Mouse (Mus musculus) left cerebral cortex, postnatal 10 days (tissue): Measurements from ENCODE around the gene Cpsf7. TPM values are rescaled to one million over a fixed set of nuclear protein-coding genes. Genes with fewer than 3 reads are reported as not detected.

Experiments
- DNase-seq, 2 experiments: peaks; one replicate each; pipeline ENCODE4 v3.0.0; 2021 to 2022; ENCODE audit warnings: low spot score in 2 of 2, mixed read lengths in 1 of 2; ENCODE audit errors: extremely low spot score in 1 of 2
- intact Hi-C: fragments of 180-260 bp; cut with DNase I; formaldehyde crosslinking; loops from one replicate; pipeline ENCODE4 v1.15.1; 2025
- total RNA-seq, 2 experiments: library from RNA; stranded (reverse); gene quantifications; 2 replicates each; pipeline ENCODE4 v1.2.3; 2021

Cpsf7 gene
- total RNA-seq: 10 to 100 TPM; 70.4 to 75.8 TPM

DNA sequence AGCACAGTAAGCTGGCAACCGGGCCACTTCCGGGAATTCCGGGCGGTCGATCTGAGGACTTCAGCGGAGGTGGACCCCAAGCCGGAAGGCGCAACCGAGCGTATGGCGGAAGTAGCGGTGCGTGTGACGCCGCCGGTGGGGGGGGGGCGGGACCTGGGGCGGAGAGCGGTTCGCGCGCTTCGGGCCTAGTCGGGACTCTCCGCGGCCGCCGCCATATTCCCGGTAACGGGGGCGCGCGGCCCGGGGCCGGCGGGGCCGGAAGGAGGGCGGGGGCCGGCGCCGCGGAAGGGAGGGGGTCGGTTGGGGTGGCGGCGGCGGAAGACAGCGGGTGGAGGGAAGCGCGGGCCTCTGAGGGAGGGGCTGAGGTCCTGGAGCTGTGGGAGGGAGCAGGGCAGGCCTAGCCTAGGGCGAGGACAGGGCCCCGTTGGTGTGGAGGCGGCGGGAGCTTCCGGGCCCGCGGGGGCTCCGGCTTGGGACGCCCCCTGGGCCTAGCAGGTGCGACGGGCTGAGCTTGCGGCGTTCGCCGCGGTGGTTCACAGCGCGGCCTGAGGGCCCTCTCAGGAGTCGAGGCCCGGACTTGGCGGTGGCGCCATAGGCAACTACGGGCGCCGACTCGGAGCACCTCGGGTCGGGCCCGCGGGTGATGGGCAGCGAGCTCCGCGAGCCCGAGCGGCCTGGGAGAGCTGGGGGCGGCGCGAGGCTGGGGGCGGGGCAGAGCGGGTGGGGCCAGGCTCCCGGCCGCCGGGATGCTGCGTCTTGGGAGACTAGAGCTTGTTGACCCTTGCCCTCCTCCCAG lies at the start of gene Cpsf7:
Cpsf7 (plus strand) TSS at position 161 of the 796 bp plus-strand sequence.
- peak; percentile 85 to 96 for DNase-seq
- intact Hi-C loops: no loop called here

DNA sequence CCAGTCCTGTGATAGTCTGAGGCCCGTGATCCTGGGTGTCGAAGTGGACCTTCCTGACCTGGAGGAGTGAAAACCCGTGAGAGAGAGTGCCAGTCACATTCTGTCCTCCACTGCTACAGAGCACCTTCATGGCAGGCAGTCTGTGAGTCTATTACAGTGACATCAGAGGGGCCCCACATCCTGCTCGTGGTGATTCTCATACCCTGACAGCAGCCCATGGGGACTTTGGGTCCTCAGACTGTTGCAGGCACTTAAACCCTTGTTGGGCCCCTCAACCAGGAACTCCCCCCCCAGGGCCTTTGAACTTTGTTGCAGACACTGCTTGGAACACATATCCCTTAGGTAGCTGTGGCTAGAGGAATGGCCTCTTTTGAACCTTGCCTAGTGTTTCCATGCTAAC lies 45.5 kb upstream of the Cpsf7 start:
- DNase-seq: no peak
- intact Hi-C loops: no loop called here

DNA sequence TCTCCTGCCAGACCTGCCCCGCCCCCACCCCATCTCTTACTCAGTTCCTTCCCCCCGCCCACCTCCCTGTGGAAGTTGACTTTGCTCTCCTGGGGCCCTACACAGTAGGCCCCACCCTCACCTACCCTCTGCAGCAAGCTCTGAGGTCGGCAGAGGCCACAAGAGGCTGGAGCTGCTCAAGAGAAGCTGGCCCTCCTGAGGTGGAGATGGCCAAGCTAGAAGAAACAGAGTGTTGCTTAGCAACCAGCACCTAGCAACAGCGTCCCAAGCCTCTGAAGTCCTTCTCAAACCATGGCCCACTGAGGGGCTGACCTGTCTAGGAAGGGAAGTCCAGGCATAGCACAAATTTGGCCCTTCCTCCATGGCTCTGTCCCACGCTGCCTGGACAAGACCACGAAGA lies 42.4 kb upstream of the Cpsf7 start, which contains the start of gene Ppp1r32:
Ppp1r32 (minus strand) TSS at position 226 of the 400 bp plus-strand sequence.
- DNase-seq: no peak
- intact Hi-C loops: loop anchor here (1.0 to 10.0 kb wide), 2 partner anchors 33 to 228 kb away; no protein-coding TSS in a partner anchor

DNA sequence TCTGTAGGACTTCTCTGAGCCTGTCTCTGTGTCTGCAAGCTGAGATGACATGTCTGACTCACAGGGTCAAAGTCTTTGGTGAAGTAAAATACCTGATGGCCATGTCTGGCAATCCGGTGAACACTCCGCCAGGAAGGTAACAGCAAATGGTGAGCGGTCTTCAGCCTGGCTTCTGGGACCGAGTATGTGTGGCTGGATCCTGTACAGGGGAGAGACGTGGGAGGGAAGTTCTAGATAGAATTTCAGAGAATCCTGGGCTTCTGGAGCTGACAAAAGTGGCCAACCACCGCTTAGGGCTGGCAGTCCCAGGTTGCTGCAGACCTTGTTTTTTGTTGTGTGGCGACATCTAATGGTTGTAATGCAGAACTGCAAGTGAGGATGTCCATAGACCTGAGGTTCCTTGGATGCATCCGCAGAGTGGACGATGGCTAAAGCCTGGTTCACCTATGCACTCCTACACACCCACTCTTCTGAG lies 38.8 kb upstream of the Cpsf7 start:
- intact Hi-C loops: loop anchor here (5.0 to 10.0 kb wide), 2 partner anchors 154 to 232 kb away; no protein-coding TSS in a partner anchor
- DNase-seq: peak; percentile 49 to 68

DNA sequence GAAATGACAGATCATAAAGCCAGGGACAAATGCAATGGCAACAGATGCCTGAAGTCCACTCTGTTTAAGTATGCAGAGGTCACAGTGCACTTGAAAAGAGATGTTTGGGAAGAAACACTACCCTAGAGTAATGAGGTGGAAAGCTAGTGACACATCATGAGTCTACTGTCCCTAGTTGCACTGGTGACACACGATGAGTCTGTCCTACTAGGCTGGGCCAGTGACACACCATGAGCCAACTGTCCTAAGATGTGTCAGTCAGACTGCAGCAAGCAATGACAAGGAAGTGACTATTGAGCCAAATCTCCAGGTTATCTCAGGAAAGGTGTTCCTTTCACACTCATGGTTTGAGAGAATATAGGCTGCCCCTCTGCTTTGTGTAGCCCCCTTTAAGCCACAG lies 29.4 kb upstream of the Cpsf7 start:
- no peak for DNase-seq
- intact Hi-C loops: no loop called here

DNA sequence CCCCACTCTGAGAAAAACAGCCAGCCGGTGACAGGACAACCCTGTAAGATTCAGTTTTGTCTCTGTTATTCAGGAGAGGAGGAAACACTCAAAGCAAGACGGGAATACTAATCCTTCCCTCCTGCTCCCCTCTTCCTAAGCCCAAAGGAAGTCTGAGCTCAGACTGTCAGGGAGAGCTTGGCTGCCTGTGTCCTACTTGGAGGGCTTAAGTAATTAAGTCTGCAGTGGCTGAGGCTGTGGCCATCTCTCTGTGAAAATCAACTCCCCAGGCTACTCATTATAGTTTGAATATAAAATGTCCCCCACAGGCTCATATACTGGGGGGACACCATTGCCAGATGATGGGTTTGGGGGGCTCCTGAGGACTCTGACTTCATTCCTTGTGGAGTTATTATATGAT lies 28.1 kb upstream of the Cpsf7 start:
- intact Hi-C loops: no loop called here
- DNase-seq: no peak

DNA sequence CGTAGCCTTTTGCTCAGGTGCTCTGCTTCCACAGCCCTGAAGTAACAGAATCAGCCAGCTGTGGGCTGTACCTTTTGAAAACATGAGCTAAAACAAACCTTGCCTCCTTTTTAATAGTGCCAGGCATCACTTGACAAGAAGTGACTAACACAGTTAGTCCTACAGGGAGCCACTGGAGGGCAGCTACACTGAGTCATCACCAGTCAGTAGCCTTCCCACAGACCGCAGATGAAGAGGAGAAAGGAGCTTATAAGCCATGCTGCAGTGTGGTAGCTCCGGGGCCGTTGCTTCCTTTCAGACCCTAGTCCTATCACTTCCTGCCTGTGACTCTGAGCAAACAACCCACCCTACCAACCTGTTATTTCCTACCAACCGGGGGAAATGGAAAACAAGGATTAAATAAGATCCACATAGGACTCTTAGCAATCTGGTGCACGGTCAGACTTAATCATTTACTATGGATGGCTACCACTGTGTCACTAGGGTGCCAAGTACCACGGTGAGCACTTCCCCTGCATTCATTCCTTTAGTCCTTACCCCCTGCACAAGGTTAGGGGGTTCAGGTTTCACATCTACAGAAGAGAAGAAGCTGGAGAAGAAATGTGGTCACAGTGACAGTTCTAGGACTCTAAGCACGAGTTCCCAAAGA lies 27.4 kb upstream of the Cpsf7 start:
- no peak for DNase-seq
- intact Hi-C loops: no loop called here

DNA sequence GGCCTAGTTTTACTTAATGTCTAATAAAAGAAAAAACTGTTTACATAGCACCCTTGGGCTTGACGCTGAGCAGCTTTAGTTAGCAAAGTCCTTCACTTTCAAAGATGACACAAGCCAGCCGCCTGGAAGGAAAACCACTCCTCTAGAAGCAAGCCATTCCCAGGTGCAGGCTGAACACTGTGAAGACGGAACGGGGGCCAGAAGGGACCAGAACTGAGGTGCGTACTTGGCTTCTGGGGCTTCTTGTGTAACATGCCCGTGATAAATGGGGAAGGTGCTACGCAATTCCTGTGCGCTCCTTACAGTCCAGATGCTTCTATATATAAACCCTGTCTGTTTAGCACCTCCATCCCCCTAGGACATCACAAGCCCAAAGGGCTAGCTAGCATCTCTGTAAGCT lies 24.5 kb upstream of the Cpsf7 start:
- no peak for DNase-seq
- intact Hi-C loops: no loop called here

DNA sequence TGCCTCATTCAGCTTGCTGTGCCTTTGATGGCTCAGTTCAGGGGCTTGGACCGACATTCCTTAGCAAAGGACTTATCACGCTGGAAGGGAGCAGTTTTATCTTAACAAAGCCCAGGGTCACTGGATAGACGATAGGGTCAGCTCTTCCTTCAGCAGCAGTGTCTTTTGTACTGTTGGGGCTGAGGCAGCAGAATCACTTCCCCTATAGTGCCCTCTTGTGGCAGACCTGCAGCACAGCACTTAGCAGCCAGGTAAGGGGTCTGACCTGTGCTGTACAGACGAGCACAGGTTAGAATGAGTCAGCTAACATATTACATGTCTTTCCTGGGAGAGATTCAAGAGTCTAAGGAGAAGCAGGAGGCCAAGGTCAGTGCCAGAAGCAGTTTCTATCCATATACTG lies 22.5 kb upstream of the Cpsf7 start:
- intact Hi-C loops: no loop called here
- DNase-seq: no peak

DNA sequence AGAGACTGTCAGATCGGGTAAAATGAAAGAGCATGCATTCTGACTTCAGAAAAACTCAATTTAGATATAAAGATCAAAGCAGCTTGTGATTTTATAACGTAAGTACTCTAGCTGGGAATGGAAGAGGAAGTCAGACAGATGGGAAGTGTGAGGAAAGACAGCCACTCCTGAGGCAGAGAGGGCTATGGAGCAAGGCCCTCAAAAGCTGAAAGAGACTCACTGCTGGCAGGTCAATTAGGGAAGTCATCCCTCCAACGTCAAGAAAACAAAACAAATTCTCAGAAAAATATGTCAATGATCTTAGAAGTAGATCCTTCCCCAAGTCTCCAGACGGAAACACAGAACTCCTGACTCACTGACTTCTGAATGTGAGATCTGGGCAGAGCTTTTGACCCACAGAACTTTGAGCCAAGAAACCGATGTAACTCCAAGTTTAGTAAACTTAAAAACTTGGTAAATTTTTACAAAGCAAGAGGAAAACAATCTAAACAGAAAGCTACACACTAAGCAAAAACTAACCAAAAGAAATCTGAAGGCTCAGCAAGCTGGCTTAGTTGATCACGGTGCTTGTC lies 14.2 kb upstream of the Cpsf7 start:
- DNase-seq: no peak
- intact Hi-C loops: no loop called here

DNA sequence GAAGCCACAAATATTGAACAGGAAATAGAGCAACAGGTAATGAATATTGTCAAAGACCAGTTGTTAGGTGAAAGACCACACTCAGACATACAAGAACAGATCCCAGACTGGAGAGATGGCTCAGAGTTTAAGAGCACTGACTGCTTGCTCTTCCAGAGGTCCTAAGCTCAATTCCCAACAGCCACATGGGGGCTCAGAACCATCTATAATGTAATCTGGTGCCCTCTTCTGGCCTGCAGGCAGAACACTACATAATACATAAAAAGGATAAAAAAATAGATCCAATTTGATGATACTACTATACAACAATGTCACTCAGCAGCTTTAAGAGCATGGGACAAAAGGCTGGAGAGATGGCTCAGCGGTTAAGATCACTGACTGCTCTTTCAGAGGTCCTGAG lies 4.7 kb upstream of the Cpsf7 start:
- no peak for DNase-seq
- intact Hi-C loops: no loop called here

DNA sequence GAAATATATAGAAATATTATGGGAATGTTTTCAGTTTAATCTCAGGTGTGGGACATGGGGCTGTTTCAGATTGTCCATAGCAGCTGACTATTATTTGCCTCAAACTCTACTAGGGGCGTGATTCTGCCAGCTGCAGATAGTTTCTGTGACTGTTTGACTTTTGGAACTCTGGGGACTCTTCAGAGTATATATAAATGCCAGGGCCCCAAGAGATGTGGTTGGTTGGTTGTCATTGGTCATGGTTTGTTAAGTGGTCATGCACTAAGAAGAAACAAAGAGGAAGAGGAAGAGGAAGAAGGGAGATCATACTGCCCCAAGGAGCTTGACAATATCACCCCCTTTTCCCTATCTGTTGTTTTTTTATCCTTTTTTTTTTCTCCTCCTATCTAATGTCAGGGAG lies 3.1 kb upstream of the Cpsf7 start:
- DNase-seq: no peak
- intact Hi-C loops: no loop called here

DNA sequence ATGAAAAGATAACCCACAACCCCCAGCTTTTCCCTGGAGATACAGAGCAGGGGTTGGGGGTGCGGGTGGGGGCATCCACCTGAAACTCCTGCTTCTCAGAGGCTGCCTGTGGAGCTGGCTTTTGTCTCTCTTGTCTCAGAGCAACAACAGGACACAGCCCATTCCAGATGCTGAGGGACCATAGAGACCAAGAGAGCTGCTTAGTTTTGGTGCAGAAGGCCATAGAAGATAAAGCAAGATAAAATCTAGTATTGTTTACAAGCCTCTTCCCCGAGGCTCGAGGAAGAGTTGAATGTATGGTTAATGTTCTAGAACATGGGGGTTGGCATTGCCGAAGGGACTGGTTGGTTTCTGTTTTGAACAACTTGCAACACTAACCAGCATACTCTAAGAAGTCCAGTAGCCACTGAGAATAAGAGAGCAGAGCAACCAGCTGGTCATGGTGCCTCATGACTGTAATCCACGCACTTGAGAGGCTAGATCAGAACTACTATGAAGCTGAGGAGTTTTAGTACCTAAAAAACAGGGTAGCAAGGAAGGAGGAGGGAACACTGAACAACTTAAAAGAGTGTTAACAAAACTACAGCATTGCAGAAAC lies 1.5 kb upstream of the Cpsf7 start:
- intact Hi-C loops: no loop called here
- DNase-seq: no peak

DNA sequence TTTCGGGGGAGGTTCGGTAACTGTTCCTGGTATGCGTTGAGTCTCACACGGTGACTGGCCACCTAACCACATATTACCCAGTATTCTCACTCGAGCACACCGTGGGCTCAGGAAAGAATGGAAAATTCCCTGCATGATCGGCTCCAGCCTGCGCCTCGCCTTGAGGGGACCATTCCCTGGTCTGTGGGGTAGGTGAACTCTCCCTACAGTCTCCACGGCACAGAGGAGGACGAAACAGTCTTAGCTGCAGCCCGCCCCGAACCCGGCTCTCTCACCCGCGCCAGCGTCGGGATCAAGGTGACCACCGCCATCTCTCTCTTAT lies 321 bp upstream of the Cpsf7 start:
- intact Hi-C loops: no loop called here
- no peak for DNase-seq

DNA sequence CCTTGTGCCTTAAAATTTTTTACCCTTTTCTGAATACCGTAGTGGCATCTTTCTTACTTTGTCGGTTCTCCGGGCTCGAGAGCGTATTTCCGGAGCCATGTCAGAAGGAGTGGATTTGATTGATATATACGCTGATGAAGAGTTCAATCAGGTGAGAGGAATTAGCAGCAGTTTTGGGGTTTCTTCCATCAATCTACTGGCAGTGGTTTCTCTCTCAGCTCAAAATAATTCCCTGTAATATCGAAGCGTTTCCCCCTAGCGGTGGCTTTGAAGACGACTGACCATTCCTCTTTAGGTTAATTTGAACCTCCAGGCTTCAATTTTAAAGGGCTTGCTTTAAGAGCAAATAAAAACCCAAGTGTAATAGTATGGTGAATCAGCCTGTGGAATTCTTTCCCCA lies 844 bp downstream of the Cpsf7 start, which contains the start of gene Sdhaf2:
Sdhaf2 (minus strand) TSS at position 233 of the 400 bp plus-strand sequence.
- DNase-seq: peak; percentile 36 to 40
- intact Hi-C loops: no loop called here

DNA sequence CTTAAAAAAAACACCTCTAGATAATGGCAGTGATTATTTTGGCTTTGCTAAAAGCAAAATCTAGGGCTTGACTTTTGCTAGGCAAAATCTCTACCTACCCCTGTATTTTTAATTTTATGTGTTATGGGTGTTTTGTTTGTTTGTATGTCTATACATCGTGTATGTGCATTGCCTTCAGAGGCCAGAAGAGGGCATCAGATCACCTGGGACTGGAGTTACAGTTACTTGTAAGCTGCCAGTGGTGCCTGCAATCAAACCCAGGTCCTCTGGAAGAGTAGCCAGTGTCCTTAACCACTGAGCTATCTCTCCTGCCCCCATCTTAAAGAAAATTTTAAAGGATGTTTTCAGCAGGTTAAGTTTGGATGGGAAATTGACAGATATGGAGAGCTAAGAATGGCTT lies 5.0 kb downstream of the Cpsf7 start:
- DNase-seq: no peak
- intact Hi-C loops: no loop called here

DNA sequence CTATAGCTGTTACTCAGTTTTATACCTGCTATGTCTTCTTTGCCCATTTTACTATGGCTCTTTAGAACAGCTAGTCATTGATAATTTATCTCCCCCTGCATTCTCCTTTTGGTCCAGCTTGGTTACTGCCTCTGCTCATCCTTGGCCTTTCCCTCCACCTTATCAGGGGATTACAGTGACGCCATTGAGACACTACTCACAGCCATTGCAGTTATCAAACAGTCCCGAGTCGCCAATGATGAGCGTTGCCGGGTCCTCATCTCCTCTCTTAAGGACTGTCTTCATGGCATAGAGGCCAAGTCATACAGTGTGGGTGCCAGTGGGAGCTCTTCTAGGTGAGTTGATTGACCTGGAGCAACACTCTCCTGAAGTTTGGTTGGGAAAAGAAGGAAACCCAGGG lies 14.4 kb downstream of the Cpsf7 start:
- intact Hi-C loops: loop anchor here (5.0 kb wide), 1 partner anchor 83 kb away; no protein-coding TSS in a partner anchor
- DNase-seq: no peak

DNA sequence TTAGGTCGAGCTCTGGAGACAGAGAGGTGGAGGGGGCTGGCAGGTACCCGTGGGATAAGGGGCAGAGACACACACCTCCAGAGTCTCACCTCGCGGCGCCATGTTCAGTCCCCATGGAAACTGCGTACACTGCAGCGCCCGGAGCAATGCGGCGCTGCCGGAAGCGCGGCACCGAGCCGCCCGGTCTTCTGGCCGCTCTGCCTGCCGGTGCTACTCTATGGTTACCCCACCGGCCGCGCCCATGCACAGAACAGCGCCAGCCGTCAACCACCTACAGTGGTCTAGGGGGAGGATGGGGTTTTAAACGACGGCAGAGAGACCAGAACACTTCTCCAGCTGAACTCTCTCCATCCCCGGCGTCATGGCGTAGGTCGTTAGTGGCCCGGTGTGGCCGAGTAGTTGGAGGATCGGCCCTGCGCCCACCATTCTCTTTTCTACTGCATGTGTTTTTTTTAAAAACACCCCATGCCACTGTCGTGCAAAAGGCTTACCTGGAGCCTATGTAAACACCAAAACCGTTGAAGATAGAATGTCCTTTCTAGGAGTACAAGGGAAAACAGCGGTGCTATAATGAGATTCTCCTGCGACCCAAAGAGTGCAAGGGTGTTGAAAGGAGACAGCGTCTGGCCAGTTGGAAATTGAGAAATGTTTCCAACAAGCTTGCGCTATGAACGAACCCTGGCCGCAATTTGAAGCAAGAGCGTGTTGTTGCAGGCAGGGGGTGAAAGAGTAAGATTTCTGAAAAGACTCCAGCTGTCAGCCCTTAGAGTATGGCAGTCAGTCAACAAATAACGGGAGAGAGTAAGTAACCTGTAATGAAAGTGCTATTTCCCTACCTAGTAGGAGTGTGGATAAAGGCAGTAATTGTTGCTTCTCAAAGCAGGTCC lies 30.8 kb downstream of the Cpsf7 start, which contains the start of gene Tmem216:
Tmem216 (minus strand) TSS at position 615 of the 887 bp plus-strand sequence.
- peak; percentile 74 to 91 for DNase-seq
- intact Hi-C loops: loop anchor here (5.0 kb wide), 1 partner anchor 51 kb away; the partner anchor contains the start of genes Ddb1 and Tkfc
